Mouse (Mus musculus) urinary bladder, adult 18-20 months (tissue): ENCODE data around the gene Tgfbr2.

Experiments used
- DNase-seq, 2 experiments: peaks; one replicate each; pipeline ENCODE4 v3.0.0; 2022; ENCODE audit warnings: low spot score in 2 of 2, mixed read lengths in 2 of 2

Gene Tgfbr2

GRCm38 (mm10) chr9:116174481-116175461 lies at the start of gene Tgfbr2:
Gene Tgfbr2 (minus strand): TSS chr9:116175360.
- DNase-seq: peak; percentile 75 to 89

GRCm38 (mm10) chr9:116223368-116223767 lies 48.2 kb upstream of the Tgfbr2 start:
- peak in 1 of 2 experiments; percentile 69 for DNase-seq

GRCm38 (mm10) chr9:116222643-116223042 lies 47.5 kb upstream of the Tgfbr2 start:
- DNase-seq: no peak

- DNase-seq: no peak
These were observed 46.8 kb upstream of the Tgfbr2 start for GRCm38 (mm10) chr9:116222000-116222399.

- DNase-seq: no peak
These were observed 46.4 kb upstream of the Tgfbr2 start for GRCm38 (mm10) chr9:116221565-116221964.

- DNase-seq: no peak
These were observed 45.5 kb upstream of the Tgfbr2 start for GRCm38 (mm10) chr9:116220616-116221015.

- DNase-seq: no peak
These were observed 45.0 kb upstream of the Tgfbr2 start for GRCm38 (mm10) chr9:116220159-116220515.

GRCm38 (mm10) chr9:116219234-116220158 lies 44.3 kb upstream of the Tgfbr2 start:
- DNase-seq: no peak

GRCm38 (mm10) chr9:116218780-116219179 lies 43.6 kb upstream of the Tgfbr2 start:
- no peak for DNase-seq

- DNase-seq: no peak
These were observed 41.9 kb upstream of the Tgfbr2 start for GRCm38 (mm10) chr9:116217099-116217498.

- no peak for DNase-seq
These were observed 41.5 kb upstream of the Tgfbr2 start for GRCm38 (mm10) chr9:116216677-116217076.

- no peak for DNase-seq
These were observed 39.1 kb upstream of the Tgfbr2 start for GRCm38 (mm10) chr9:116214296-116214695.

- DNase-seq: no peak
These were observed 37.9 kb upstream of the Tgfbr2 start for GRCm38 (mm10) chr9:116212915-116213619.

GRCm38 (mm10) chr9:116212069-116212468 lies 36.9 kb upstream of the Tgfbr2 start:
- DNase-seq: no peak

GRCm38 (mm10) chr9:116208169-116208904 lies 33.2 kb upstream of the Tgfbr2 start:
- DNase-seq: peak in 1 of 2 experiments; percentile 51

GRCm38 (mm10) chr9:116206901-116207300 lies 31.7 kb upstream of the Tgfbr2 start:
- DNase-seq: no peak

GRCm38 (mm10) chr9:116203675-116204074 lies 28.5 kb upstream of the Tgfbr2 start:
- DNase-seq: no peak

GRCm38 (mm10) chr9:116199127-116199526 lies 24.0 kb upstream of the Tgfbr2 start:
- DNase-seq: no peak

GRCm38 (mm10) chr9:116198488-116198887 lies 23.3 kb upstream of the Tgfbr2 start:
- no peak for DNase-seq

GRCm38 (mm10) chr9:116197491-116198170 lies 22.5 kb upstream of the Tgfbr2 start:
- DNase-seq: no peak
